Mouse (Mus musculus): ENCODE measurements around the gene Skor1. TPM values are rescaled to one million over a fixed set of nuclear protein-coding genes. Genes with fewer than 3 reads are reported as not detected.

The Skor1 gene
- total RNA-seq (2017), result not detected in 2 replicates

- ATAC-seq (replicated peaks in 1 of 2; ENCODE audit: insufficient read depth in 1 of 2, low FRiP score in 2 of 2, low TSS enrichment in 1 of 2, low read depth in 1 of 2, poor library complexity in 2 of 2, severe bottlenecking in 2 of 2), result no peak
Measured at GRCm38 (mm10) chr9:63148410-63149371, at the start of gene Skor1. Skor1 (minus strand) TSS chr9:63148961.

DNA sequence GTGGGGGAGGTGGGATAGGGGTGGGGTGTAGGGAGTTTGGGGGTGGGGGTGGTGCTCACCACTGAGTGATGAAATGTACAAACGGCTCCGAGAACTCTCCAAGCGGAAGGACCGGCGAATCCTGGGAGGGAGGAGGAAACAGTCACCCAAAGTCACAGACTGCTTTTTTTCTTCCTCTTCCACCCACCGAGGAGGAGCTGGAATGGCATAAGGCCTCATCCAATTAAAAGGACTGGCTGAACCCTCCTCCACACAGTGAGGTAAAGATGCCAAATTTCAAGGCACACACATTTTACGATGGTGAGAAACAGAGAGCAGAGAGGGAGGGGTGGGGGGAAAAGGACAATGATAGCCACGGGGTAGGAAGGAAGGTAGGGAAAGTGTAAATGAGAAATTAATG is 48.5 kb upstream of the Skor1 start:
- ATAC-seq (replicated peaks in 1 of 2; ENCODE audit: insufficient read depth in 1 of 2, low FRiP score in 2 of 2, low TSS enrichment in 1 of 2, low read depth in 1 of 2, poor library complexity in 2 of 2, severe bottlenecking in 2 of 2), result no peak

- ATAC-seq (replicated peaks in 1 of 2; ENCODE audit: insufficient read depth in 1 of 2, low FRiP score in 2 of 2, low TSS enrichment in 1 of 2, low read depth in 1 of 2, poor library complexity in 2 of 2, severe bottlenecking in 2 of 2), result no peak
Measured at GRCm38 (mm10) chr9:63196114-63196682, 47.4 kb upstream of the Skor1 start.

- no peak for ATAC-seq (replicated peaks in 1 of 2; ENCODE audit: insufficient read depth in 1 of 2, low FRiP score in 2 of 2, low TSS enrichment in 1 of 2, low read depth in 1 of 2, poor library complexity in 2 of 2, severe bottlenecking in 2 of 2)
Measured at GRCm38 (mm10) chr9:63195523-63195922, 46.8 kb upstream of the Skor1 start.

- no peak for ATAC-seq (replicated peaks in 1 of 2; ENCODE audit: insufficient read depth in 1 of 2, low FRiP score in 2 of 2, low TSS enrichment in 1 of 2, low read depth in 1 of 2, poor library complexity in 2 of 2, severe bottlenecking in 2 of 2)
Measured at GRCm38 (mm10) chr9:63194791-63195190, 46.0 kb upstream of the Skor1 start.

DNA sequence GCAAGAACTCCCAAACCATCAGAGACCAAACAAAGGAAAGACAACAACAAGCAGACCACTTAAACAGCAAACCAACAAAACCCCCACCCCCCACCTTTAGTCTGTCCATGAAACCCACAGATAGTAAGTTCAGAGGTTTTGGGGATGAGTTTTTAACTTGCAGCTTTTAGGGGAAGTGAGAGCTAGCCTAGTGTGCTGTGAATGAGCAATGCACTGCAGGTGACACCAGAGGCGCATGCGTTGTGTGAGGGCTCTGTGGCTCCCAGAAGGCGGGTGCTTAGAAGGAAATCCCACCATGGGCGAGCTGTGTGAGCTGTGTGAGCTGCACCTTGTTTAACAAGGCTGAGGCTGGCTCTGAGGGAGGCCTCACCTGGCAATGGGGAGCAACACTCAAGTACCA is 44.0 kb upstream of the Skor1 start:
- no peak for ATAC-seq (replicated peaks in 1 of 2; ENCODE audit: insufficient read depth in 1 of 2, low FRiP score in 2 of 2, low TSS enrichment in 1 of 2, low read depth in 1 of 2, poor library complexity in 2 of 2, severe bottlenecking in 2 of 2)

GRCm38 (mm10) chr9:63187310-63187709 is 38.5 kb upstream of the Skor1 start:
- no peak for ATAC-seq (replicated peaks in 1 of 2; ENCODE audit: insufficient read depth in 1 of 2, low FRiP score in 2 of 2, low TSS enrichment in 1 of 2, low read depth in 1 of 2, poor library complexity in 2 of 2, severe bottlenecking in 2 of 2)

DNA sequence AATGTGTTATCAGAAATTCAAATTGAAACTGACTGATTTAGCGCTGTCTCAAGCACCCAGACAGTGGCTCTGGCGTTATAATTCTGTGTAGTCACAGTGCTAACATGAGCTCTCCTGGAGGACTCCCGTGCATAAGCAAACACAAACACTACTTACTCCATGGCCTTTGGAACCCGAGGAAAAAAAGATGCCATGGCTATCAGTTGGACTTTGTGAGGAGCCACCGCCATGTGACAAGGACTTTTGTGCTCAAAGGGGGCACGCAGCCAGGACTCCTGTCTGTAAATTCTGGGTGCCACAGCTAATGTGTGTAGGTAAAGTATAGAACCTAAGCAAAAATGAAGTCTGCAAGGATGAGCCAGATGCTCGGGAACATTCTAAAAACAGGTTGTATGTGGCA is 36.5 kb upstream of the Skor1 start:
- ATAC-seq (replicated peaks in 1 of 2; ENCODE audit: insufficient read depth in 1 of 2, low FRiP score in 2 of 2, low TSS enrichment in 1 of 2, low read depth in 1 of 2, poor library complexity in 2 of 2, severe bottlenecking in 2 of 2), result no peak

- no peak for ATAC-seq (replicated peaks in 1 of 2; ENCODE audit: insufficient read depth in 1 of 2, low FRiP score in 2 of 2, low TSS enrichment in 1 of 2, low read depth in 1 of 2, poor library complexity in 2 of 2, severe bottlenecking in 2 of 2)
Measured at GRCm38 (mm10) chr9:63183864-63184263, 35.1 kb upstream of the Skor1 start.

DNA sequence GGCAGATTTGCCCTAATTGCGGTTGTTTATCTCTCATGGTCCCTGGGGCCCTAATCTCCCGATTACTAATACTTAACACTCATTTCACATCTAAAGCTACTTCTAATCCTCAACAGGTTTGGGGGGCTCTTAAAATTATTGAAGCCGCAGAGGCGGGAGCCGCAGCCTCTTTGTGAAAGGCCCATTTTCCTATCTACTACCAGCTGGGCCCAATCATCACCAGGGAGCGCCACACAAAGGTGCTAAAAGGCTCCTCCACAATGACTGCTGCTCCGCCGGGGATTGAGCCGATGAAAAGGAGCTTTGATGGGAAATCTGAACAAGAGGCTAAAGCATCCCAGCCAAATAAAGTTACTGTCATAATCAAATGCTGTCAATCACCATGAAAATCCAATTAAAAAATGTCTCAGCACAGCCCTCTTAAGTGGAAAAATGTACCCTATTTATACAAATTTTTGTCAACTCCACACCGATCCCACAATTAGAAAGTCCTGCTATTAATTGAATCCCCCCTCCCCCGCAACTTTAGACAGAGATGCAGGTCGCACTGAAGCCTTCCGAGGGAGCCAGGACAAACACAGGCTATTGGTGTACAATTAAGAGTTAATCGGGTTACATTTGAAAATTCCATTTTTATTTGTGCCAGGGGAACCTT is 33.7 kb upstream of the Skor1 start:
- no peak for ATAC-seq (replicated peaks in 1 of 2; ENCODE audit: insufficient read depth in 1 of 2, low FRiP score in 2 of 2, low TSS enrichment in 1 of 2, low read depth in 1 of 2, poor library complexity in 2 of 2, severe bottlenecking in 2 of 2)

DNA sequence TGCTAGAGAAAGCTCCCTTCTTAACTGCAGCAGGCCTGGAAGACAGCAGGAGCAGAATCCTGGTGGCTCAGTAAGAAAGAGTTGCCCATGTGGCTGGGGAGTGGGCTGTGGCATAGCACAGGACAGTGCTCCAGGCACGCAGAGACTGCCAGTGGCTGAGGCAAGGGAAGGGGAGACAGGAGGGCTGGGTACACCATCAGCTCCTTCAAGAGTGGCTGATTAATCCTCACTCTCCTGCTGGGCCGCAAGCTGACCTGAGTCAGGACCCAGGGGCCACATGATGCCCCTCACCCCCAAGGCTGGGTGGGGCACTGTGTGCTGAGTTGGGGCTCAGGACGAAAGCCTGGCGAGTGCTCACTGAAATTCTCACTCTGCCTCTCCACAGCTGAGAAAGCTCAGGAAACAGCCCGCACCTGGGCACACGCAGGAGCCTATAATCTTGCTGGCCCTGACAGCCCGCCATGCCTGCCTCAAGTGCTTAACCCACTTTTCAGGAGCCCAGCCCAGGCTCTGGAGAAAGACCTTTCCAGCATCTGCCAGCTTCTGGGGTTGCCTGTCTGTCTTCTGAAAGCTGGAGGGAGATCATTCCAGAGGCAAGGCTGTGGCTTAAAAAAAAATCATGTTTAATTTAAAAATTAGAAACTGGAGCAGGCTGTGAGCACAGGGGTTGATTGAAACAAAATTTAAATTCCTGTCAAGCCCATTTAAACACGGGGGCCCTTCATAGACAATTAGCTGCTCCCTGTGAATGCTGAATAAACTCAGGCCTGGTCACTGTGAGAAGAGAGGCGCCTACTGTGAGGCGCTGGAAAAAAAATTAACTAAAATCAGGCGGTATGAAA is 32.8 kb upstream of the Skor1 start:
- ATAC-seq (replicated peaks in 1 of 2; ENCODE audit: insufficient read depth in 1 of 2, low FRiP score in 2 of 2, low TSS enrichment in 1 of 2, low read depth in 1 of 2, poor library complexity in 2 of 2, severe bottlenecking in 2 of 2), result peak in 1 of 2 experiments; percentile 14; a peak in 1 of 4 replicates

- no peak for ATAC-seq (replicated peaks in 1 of 2; ENCODE audit: insufficient read depth in 1 of 2, low FRiP score in 2 of 2, low TSS enrichment in 1 of 2, low read depth in 1 of 2, poor library complexity in 2 of 2, severe bottlenecking in 2 of 2)
Measured at GRCm38 (mm10) chr9:63178296-63178695, 29.5 kb upstream of the Skor1 start.

GRCm38 (mm10) chr9:63174001-63174721 is 25.4 kb upstream of the Skor1 start:
- no peak for ATAC-seq (replicated peaks in 1 of 2; ENCODE audit: insufficient read depth in 1 of 2, low FRiP score in 2 of 2, low TSS enrichment in 1 of 2, low read depth in 1 of 2, poor library complexity in 2 of 2, severe bottlenecking in 2 of 2)

DNA sequence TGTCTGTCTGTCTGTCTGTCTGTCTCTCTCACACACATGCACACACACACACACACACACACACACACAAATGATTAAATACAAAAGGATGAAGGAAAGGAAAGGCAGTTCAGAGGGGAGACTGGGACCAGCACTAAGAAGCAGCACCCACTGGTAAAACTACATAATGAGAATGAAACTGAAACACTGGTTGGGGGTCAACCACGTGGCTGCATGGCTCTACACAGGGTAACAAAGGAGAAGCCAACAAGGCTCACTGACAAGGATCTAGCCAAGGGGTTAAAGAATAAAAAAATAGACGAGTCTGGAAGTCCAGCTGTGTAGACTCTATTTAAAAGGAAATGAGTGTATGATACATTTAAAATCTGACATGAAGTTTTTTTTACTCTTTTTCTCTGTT is 23.2 kb upstream of the Skor1 start:
- ATAC-seq (replicated peaks in 1 of 2; ENCODE audit: insufficient read depth in 1 of 2, low FRiP score in 2 of 2, low TSS enrichment in 1 of 2, low read depth in 1 of 2, poor library complexity in 2 of 2, severe bottlenecking in 2 of 2), result no peak

- no peak for ATAC-seq (replicated peaks in 1 of 2; ENCODE audit: insufficient read depth in 1 of 2, low FRiP score in 2 of 2, low TSS enrichment in 1 of 2, low read depth in 1 of 2, poor library complexity in 2 of 2, severe bottlenecking in 2 of 2)
Measured at GRCm38 (mm10) chr9:63169127-63169526, 20.4 kb upstream of the Skor1 start.

- ATAC-seq (replicated peaks in 1 of 2; ENCODE audit: insufficient read depth in 1 of 2, low FRiP score in 2 of 2, low TSS enrichment in 1 of 2, low read depth in 1 of 2, poor library complexity in 2 of 2, severe bottlenecking in 2 of 2), result no peak
Measured at GRCm38 (mm10) chr9:63165070-63165469, 16.3 kb upstream of the Skor1 start.

GRCm38 (mm10) chr9:63163756-63164155 is 15.0 kb upstream of the Skor1 start:
- ATAC-seq (replicated peaks in 1 of 2; ENCODE audit: insufficient read depth in 1 of 2, low FRiP score in 2 of 2, low TSS enrichment in 1 of 2, low read depth in 1 of 2, poor library complexity in 2 of 2, severe bottlenecking in 2 of 2), result no peak
